Mouse (Mus musculus) bone marrow macrophage, adult 2 months (primary cell): Measurements from ENCODE around the gene Fut1.

ENCODE experiments used
- CTCF ChIP-seq: IDR thresholded peaks from 2 replicates; pipeline ENCODE4 v1.5.1; 2012; ENCODE audit warnings: low read depth, mild to moderate bottlenecking, low read length, moderate library complexity
- POLR2A ChIP-seq: IDR thresholded peaks from 2 replicates; pipeline ENCODE4 v1.6.1; 2012; ENCODE audit warnings: mild to moderate bottlenecking, low read depth, low read length, borderline replicate concordance

DNA sequence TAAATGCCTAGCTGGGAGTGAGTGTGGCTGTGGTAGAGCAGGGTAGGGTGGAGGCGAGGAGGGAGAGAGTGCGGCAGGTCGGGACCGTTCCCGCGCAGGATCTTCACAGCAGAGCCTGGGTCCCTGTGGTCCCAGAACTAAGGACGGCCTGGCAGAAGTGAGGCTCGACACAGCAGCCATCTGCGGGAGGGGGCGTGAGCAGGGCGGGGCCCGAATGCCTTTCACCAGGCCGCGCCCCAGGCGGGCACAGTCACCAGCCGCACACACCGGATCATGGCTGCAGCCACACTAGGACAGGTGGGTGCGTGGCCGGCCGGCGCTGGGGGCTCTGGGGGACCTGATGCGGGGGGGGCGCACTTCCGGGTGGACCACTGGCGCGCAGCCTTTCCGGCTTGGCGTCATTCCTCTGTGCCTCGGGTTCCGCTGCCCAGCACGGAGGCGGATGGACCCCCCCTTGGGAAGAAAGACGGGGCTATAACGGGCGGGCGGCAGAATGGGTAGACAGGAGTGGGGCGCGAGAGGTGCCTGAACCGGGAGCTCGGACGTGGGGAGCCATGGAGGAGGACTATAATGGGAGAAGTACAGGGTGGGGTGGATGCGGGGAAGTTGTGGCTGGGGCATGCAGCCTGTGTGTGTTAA, 46.9 kb upstream of the Fut1 start, which contains the start of gene Bcat2:
- TF ChIP-seq POLR2A (no peak), CTCF (no peak)
